Mouse (Mus musculus) inflammation-experienced regulatory T-cells, adult 6 months (primary cell): ENCODE measurements at regions not wholly inside any gene's neighbourhood (a gene's known extent, or its start where the extent isn't known, plus 50 kb on each side); places are given as distances from the start of the nearest gene placed in this dataset.

Source experiments
- ATAC-seq: one replicate; pipeline ENCODE4 v1.8.0; 2017

- no peak for ATAC-seq
Observed at GRCm38 (mm10) chr6:73401059-73401458, 68.4 kb downstream of the 4931417E11Rik start.

GRCm38 (mm10) chr6:73389301-73389700 lies 80.2 kb downstream of the 4931417E11Rik start:
- no peak for ATAC-seq

GRCm38 (mm10) chr6:73386261-73386660 lies 83.2 kb downstream of the 4931417E11Rik start:
- no peak for ATAC-seq

GRCm38 (mm10) chr6:73379825-73380224 lies 89.6 kb downstream of the 4931417E11Rik start:
- no peak for ATAC-seq

- no peak for ATAC-seq
Observed at GRCm38 (mm10) chr6:73377884-73378283, 91.6 kb downstream of the 4931417E11Rik start.

GRCm38 (mm10) chr6:73376291-73376690 lies 93.2 kb downstream of the 4931417E11Rik start:
- no peak for ATAC-seq

GRCm38 (mm10) chr6:73372901-73373300 lies 96.6 kb downstream of the 4931417E11Rik start:
- ATAC-seq: no peak

- no peak for ATAC-seq
Observed at GRCm38 (mm10) chr6:73371866-73372265, 97.6 kb downstream of the 4931417E11Rik start.

- ATAC-seq: no peak
Observed at GRCm38 (mm10) chr6:73370901-73371300, 98.6 kb downstream of the 4931417E11Rik start.

- ATAC-seq: no peak
Observed at GRCm38 (mm10) chr6:73368836-73369141, 100.7 kb downstream of the 4931417E11Rik start.

- ATAC-seq: no peak
Observed at GRCm38 (mm10) chr6:73368047-73368835, 101.2 kb downstream of the 4931417E11Rik start.

- ATAC-seq: peak; percentile 70
Observed at GRCm38 (mm10) chr6:73367616-73368015, 101.9 kb downstream of the 4931417E11Rik start.

- no peak for ATAC-seq
Observed at GRCm38 (mm10) chr6:73366626-73367025, 102.8 kb downstream of the 4931417E11Rik start.

GRCm38 (mm10) chr6:73365306-73365705 lies 104.2 kb downstream of the 4931417E11Rik start:
- ATAC-seq: no peak

- ATAC-seq: no peak
Observed at GRCm38 (mm10) chr6:73334995-73335394, 86.8 kb downstream of the Suclg1 start.

GRCm38 (mm10) chr6:73329666-73330065 lies 81.5 kb downstream of the Suclg1 start:
- ATAC-seq: no peak
